Mouse (Mus musculus) ovary, postnatal 36 days (tissue): ENCODE results near the gene BC029722.
"Not testable (repeated sequence)": the region's sequence is repeated elsewhere in the genome, so short reads cannot be mapped to it uniquely, and the experiment has no call there.

Source experiments
- DNase-seq: peaks from one replicate; pipeline ENCODE4 v3.0.0; 2022; ENCODE audit warnings: low spot score, mixed read lengths

Gene BC029722

DNA sequence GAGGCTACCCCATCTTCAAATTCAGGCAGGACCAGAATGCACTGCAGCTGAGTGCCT is at the start of gene BC029722:
TSS of gene BC029722 (minus strand) at position 35 of the 57 bp plus-strand sequence.
- no peak for DNase-seq

DNA sequence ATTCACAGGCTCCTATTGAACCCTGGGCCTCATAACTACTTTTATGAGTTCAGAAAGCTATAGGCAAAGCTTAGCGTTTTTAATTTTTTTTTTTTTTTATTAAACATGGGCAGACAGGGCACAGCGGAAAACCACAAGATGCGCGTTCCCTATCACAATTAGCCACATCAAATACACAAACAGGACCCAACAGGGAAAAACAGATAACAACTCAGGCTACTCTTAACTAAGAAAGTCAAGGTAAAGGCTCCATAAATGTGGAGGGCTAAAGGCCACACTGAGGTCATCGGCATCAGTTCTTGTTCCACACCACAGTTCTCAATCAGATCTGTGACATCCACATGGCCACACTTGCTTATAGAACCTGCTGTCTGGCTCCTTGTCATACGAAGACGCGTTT is 49.1 kb upstream of the BC029722 start:
- no peak for DNase-seq

DNA sequence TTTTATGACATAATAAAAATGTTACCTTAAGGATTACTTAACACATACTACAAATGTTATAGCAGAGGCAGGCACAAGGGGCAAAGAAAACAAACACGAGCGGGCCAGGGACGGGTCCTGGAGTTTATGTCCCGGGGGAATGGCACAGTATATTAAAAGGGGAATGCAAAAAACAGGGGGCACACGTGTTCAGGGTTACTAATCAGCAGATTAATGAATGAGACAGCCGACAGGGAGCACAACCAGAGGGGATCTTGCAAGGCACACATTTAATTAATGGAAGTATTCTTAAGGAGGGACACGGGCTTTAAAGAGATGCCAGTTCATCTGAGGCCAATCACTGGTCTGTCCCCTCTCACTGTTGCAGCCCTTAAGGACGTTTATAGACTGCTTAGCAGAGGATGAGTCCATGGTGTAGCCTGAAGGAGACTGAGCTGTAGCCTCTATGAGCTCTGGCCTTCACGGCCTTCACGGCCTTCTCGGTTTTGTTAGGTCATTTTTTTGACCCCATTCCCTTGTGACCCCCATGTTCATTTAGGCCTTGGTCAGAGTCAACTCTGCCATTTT is 44.2 kb upstream of the BC029722 start:
- DNase-seq = no peak

DNA sequence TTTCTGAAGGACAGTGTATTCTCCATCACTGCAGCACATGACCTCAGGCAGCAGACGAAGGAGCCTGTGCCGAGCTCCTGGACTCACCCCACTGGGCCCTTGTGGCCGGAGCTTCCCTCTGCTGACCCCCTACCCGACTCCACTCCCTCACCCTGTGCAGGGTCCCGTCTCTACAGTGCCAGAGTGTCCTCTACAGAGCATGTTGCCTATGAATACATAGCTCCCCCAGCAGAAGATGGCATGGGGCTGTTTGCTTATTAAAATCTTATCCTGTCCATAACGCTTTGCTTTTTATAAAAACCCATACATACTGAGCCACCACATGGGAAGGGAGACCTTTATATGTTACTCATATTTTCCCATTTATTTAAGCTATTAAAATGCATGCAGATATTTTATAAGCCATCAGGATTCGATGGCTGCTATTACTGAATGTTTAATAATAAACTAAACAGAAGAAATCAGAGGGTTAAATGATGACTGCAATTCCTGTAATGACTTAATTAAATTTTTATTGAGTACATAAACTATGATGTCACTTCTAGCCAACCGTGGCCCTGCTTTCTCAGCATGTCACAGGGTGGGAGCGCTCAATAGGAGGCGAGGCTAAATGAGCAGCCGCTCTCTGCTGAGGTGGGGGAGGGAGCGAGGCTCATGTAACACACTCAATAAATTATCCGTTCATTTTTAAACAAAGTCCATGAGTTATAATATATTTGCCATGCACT is 43.5 kb upstream of the BC029722 start:
- no peak for DNase-seq

DNA sequence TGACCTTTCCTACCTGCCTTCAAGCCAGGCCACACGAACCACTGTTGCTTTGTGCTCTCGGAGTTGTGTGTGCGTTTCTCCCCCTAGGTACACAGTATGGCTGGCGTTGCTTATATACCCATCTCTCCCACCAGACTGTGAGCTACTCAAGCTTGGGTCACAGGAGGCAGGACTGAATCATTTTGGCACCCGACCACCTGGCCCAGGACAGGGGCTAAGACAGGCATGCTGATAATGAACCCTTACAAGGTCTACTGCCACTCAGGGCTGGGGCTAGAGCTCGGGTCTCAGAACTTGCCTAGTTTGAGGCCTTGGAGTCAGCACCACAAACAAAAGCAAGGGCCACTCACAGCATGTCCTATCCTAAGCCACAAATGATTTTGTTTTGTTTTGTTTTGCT is 42.4 kb upstream of the BC029722 start:
- DNase-seq = no peak

DNA sequence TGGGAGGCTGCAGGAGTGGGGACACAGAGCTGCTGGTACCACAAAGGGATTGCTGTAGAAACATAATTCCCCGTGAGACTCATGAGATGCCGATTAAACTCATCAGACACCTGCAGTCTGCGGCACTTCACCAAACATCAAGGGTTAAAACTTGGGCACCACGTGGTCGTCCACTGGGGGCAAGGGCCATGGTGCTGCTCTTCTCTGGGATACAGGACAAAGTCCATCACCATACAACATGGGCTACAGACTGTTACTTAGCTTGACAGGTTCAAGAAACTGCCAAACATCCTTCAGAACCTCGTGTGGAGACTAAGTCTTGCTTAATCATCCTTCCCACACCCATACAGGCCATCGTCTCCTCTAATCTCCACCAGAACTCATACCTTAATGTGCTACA is 40.9 kb upstream of the BC029722 start:
- no peak for DNase-seq

DNA sequence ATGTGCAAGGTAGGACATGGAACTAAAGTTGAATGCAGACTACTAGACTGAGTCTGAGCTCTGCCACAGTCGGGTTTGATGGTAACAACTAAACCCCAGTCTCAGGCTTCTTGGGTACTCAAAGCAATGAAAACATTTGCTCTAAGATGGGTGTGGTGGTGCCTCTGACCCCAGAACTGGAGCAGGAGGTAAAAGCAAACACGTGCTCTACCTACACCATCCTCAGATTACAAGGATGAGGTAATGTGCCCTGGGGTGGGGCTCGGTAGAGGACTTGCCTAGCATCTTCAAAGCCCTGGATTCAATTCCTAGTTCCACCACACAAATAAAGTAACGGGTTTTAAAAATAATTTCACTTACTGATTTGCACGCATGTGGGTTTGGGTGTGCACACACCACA is 33.3 kb upstream of the BC029722 start:
- no peak for DNase-seq

DNA sequence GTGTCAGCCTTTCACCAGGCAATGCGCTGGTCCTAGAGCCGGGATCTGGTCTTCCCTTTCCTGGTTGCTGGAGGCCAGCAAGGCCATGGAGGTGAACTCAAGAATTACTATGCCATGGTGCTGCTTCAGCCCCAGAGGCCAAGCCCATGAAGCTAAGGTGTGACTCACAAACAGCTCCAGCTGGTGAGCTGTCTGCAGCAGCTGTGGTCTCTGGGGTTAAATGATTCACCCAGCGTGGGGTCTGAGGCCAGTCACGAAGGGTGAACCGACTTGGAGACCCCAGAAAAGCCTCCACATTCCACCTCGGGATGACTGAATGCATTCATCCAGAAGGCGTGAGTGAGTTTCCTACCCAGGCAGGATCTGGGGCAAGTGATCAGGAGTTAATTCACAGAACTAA is 30.9 kb upstream of the BC029722 start:
- DNase-seq = no peak

DNA sequence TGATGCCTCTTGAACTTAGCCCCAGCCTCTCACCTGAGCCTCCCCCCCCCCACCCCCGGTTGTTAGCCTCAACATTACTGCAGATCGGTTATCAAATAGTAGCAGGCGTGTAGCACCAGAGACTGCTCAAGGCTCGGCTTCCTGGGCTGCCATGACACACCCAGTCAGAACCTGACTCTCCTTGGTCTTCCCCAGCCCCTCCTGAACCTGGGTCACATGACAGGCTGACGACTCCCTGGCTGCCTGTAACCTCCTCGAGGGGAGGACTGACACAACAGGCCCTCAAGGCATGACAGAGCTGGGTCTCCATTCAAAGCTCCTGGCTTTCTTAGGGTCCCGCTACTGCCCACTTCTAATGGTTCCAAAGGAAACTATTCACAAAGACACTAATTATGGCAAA is 30.2 kb upstream of the BC029722 start:
- DNase-seq = no peak

DNA sequence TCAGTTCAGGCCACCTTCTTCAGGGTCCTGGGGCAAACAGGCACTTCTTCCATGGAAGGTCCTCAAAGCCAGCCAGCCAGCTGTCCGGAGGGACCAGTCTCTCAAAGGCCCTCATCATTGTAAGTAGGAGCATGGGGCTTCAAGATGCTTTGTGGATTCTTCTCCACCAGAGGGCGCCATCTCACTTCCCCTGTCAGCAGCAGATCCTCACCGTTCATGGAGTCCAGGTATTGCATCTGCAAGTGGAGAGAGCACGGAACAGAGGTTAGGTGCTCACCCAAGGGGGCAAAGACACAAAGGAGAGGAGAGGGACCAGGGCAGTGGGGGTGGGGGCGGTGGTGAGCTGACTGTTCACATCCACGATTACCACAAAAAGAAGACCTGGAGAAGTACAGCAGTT is 29.1 kb upstream of the BC029722 start:
- peak; percentile 61 for DNase-seq

DNA sequence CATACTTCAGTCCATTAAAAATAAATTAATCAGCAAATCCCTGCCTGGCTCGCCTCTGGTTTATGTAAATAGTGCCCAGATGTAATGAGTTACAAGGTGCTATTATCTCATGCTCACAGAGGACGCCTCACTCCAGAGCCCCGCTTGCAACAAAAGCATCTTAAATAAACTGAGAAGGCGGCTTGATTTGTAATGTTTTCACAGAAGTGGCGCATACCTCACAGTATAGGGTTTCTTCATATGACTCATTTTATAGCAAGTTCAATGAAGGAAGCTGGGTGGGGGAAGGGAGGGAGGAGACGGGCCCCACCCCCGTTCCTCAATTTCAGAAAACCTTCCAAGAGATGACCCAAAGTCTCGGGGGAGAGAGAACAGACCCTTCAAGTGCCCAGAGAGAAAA is 27.7 kb upstream of the BC029722 start:
- DNase-seq = no peak

DNA sequence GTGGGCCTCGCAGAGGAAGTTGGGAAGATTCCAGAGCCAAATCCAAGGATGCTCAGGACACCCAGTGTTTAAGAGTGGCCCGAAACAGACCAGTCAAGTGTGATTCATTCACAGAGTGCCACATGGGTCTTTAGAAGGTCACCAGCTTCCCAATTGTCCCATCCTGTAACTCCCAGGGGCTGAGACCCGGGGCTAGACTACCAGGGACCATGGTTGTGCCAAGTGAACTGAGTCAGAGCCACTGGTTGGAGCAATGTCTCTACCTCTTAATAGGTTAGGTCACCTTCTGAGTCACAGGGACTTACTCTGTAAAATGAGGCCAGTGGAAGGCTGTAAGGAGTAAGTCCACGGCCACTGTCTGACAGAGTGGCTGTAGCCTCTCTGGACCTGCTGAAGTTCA is 19.7 kb upstream of the BC029722 start:
- DNase-seq = no peak

DNA sequence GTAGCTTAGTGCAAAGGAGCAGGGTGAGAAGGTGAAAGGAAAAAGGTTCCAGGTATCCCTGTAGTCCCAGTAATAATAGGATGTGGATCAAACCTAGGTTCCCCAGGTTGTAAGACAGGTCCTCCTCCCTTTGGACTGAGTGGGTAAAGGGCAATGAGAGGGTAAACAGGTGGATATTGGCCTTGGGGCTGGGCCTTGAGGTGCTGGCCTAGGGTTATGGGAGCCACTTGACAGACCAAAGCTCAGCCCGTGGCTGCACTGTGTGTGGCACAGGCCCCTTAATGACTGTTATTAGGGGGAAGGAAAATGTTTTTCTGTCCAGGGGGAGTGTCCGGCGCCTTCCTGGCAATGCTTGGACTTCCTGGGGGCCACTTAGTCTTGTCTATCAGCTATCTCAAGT is 18.7 kb upstream of the BC029722 start:
- no peak for DNase-seq

DNA sequence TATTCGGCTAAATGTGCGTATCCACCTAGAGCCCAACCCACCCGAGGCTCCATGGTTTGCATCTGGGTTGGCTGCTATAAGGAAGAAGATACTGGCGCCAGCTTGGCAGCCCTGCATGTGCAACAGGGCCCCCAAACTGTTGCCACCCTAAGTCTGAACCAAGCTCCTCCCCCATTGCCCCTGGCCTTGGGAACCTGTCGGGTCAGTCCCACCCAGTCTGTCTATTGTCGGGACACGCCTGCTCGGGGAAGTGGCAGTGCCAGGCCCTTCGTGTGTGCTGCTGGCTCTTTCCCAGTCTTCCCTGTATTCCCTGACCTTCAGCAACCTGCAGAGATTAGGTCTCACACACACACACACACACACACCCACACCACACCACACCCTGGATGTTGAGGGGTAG is 15.5 kb upstream of the BC029722 start, which contains the start of gene Fam83c:
TSS of gene Fam83c (minus strand) at position 123 of the 400 bp plus-strand sequence.
- no peak for DNase-seq

DNA sequence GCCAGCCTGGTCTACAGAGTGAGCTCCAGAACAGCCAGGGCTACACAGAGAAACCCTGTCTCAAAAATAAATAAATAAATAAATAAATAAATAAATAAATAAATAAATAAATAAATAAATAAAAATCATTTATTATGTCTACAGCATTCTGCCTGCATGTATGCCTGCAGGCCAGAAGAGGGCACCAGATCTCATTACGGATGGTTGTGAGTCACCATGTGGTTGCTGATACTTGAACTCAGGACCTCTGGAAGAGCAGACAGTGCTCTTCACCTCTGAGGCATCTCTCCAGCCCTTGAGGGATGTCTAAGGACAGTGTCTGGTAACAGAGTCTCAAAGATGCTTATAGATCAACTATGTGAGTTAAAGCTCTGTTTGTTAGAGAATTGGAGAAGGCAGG is 12.9 kb upstream of the BC029722 start:
- DNase-seq = not testable (repeated sequence)

DNA sequence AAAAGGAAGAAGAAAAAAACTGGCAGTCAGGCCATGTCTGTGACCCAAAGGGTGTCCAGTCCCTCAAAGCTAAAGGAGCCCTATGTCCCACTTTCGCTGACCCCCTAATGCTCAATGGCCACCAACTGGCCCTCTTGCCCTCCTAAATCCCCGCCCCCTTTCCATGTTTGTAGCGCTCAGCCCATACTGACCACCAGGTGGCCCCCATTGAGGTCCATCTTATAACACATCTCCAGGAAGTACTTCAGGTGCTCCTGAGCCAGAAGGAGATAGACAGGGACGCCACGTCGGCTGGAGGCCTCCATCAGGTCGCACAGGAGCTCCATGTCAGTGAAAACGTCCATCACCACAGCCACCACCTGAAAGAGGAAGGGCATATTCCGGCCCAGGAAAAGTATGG is 12.1 kb upstream of the BC029722 start:
- no peak for DNase-seq

DNA sequence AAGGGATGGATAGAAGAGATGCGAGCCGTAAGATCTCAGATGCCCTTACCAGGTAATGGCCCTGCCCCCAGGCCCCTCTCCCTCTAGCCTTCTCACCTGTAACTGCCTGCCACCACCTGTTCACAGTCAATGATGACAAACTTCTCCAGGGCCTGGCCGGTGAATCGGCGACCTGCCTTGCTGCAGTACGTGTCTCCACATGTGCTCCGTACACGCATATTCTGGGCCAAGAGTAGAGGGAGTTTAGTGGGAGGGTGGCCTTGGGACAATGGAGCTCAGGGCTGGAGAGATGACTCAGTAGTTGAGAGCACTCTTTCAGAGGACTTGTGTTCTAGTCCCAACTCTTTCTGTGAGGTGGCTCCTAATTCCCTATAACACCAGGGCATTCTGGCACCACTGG is 11.6 kb upstream of the BC029722 start:
- DNase-seq = no peak

DNA sequence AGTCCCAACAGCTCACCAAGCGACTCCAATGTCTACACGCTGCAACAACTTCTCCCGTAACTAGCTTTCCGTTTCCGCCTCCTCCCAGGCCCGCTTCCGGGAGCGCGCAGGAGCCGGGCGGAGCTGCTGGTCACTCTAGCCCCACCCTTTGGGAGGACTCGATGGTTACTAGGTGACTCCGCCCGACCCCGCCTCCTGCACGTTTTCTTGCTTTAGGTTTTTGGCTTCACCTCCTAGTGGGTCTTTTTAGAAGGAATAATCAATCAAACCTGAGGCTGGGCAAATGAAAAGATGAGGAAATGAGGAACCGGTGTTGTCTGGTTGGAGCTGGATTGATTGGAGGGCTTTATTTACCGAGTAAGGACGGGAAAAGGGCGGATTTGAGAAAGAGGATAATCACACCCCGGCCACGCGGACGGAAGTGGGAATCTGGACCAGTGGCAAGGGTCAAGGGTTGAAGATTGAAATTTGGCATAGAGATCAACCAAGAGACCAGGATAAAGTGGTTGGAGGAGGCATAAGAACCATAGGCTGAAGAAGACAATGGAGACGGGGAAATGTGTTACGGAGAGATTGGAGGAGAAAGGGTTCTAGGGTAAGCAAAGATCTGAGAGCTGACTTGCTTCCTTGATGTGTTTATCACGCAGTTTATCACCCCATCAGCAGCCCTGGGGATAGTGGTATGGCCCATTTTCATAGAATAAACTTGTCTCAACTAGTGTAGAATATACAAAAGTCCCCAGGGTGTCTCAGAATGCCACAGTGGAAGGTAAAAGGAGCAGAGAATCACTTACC is 7.6 kb upstream of the BC029722 start, which contains the start of gene Eif6:
TSS of gene Eif6 (minus strand) at position 296 of the 795 bp plus-strand sequence.
- DNase-seq = peak; percentile 84

DNA sequence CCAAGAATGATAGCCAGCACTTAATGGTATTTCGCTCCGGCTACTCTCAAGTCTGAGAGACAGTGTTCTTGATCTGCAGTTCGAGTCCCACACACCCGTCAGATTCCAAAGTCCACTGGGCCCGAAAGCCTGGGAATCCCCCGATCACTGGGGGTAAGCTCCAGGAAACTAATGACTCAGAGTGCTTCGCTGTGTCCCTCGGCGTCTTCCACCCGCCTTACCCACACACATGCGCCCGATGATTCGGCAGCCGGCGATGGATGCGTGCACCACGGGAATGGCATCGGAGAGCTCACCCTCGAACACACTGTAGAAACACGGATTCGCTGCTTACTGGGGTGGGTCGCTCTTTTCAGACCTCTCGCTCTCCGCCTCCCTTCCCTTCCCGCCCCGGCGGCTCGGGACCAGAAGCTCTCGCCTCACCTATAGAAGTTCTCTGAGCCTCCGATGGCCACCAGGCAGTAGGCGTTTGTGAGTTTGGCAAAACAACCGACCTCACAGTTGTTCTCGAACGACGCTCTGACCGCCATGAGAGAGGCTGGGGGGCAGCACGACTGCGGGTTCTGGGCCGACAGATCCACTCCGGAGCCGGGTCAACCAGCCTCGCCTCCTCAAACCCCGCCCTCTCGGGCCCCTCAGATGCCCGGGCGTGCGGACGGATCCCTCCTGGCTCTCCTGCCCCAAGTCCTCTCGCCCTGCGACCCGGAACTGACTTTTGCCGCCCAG is 6.8 kb upstream of the BC029722 start:
- no peak for DNase-seq

DNA sequence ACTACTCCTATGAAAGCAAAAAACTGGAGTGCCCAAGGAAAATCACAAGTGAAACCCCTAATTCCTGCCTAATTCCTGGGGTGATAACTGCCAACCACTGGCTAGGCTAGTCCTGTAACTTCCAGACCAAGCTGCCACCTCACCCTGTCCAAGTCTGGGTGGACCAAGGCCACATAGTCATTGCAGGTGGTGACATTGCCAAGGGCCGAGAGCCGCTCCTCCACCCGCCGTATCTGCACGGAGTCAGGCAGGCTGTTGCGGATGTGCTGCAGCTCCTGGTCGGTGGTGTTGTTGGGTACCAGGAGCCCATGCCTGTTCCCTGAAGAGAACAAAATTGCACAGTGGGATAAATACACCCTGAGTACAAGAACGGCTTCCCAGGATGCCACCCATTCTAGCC is 4.5 kb upstream of the BC029722 start:
- DNase-seq = no peak

DNA sequence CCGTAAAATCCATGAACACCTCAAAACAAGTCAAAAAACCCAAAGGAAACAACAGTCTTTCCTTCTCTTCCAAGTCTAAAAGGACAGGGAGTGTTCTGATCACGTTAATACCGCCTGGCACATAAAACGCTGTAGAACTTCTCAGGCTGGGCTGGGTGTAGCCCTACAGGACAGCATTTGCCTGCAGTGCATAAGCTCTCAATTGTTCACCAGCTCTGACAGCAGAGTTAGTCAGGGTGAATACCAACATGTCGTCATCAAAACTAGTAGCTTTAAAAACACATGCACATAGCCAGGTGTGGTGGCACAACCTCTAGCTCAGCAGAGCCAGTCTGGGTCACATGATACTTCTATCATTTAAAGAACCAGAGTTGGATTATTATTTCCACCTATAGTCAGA is 1.6 kb upstream of the BC029722 start:
- DNase-seq = no peak

DNA sequence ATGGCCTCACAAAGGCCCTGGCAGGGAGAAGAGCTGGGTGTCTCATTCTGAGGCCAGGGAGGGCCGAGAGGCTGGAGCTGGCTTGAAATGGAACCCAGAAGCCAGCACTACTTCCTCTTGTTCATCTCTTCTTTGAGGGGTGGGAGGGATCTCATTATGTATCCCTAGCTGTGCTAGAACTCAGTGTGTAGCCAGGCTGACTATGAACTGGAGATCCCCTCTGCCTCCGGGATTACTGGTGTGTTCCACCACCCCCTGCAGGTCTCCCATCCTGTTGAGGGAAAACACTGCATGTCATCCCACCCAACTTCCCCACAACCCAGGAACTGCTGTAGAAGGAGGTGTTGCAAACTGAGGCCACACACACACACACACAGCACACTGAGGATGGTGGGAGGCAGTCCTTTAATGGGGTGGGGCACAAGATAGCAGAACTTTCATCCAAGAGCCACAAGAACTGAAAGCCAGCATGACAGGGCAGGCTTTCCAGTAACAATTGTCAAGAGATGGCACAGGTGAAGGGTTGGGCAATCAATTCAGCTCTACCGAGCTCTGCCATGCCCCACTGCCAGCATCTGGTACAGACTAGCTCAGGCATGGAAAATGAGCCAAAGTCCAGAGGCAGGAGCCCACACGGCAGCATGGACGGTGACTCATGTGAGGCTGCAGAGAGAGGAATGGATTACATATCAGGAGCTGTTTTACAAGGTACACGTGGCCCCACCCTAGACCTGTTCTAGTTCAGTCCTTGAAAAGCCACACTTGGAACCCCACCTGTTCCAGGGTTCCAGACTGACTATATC is 424 bp upstream of the BC029722 start:
- no peak for DNase-seq
